Mouse (Mus musculus) embryo, embryonic 11.5 days (tissue): Measurements from ENCODE around the gene Asnsd1.
A peak's percentile ranks its signal among the peaks of the same experiment; 100 is the strongest.
"Not testable (repeated sequence)": the region's sequence is repeated elsewhere in the genome, so short reads cannot be mapped to it uniquely, and the experiment has no call there.

Experiments
- DNase-seq: peaks from one replicate; pipeline ENCODE4 v3.0.0-alpha.2; 2012; ENCODE audit warnings: low read depth, low spot score

Asnsd1 gene

DNA sequence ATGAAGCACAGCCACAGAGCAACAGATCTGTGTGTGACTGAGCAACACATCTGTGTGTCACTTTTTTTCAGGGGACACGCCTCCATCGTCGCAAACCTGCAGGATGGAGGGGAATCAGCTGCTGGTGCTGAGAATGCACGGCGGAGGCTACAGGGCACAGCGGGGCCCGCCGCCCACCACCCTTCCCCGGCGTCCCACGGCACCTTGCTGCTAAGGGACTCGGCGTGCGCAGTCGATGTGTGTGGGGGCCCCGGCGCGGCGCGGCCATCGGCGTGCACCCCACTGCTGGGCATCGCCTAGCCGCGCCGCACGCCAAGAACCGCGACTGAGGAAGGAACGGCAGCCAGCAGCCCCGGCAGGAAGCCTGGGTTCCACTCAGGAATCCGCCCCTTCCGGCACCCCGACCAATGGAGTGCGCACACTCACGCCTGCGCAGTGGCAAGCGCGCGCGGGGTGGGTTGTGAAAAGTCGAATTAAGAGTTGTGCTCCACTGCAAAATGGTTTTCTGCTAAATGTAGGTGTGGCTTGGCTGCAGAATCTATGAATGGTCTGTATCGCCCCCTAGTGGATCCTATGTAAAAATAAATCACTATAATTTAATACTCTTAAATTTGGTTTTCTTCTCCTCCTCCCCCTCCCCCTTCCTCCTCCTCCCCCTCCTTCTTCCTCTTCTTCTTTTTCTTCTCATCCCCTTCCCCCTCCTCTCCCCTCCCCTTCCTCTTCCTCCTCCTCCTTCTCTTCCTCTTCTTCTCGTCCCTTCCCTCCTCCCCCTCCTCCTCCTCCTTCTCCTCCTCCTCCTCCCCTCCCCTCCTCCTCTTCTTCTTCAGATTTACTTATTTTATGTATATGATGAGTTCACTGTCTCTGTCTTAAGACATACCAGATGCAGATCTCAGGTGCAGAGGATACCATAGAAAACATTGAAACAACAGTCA is at the start of gene Asnsd1, which contains the start of the genes Asdurf and Gm28551:
Asnsd1 (minus strand) TSS at position 426 of the 935 bp plus-strand sequence.
Asdurf (minus strand) TSS at position 293 of the 935 bp plus-strand sequence.
Gm28551 (minus strand) TSS at position 341 of the 935 bp plus-strand sequence.
- DNase-seq = peak; percentile 91

DNA sequence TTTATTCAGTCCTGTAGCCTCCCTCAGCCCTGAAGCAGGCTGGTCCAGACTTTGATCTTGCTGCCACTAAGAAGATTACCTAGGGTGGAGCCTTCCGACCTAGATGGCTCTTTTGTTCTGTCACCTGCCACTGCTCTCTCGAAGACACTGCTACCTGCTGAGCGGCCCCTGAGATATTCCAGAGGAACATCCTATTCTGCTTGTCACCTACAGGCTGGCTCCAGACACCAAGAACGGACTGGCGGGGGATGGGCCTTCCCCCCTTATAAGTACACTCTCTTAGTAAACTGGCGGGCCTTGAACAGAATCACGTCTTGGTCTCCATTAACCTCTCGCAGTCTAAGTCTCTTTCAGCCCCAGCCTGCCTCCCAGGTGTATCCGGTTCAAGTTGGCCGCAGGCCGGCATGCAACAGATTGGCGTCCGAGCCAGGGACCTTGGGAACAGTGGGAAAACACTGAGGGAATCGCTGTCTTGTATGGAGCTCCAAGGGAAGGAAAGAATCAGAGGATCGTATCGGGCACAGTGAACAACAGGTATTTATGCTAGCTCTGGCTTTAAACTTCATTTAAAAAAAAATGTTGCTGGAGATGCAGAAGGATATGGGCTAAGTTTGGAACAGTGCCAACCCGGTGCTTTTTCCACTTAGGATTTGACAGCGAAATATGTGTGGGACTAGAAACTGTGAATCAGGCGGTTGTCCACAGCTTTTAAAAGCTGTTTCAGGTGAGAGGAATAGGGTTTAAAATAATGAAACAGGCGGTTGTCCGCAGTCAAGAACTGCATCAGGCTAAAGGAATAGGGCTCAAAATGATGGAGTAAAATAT is 41.6 kb upstream of the Asnsd1 start:
- not testable (repeated sequence) for DNase-seq

DNA sequence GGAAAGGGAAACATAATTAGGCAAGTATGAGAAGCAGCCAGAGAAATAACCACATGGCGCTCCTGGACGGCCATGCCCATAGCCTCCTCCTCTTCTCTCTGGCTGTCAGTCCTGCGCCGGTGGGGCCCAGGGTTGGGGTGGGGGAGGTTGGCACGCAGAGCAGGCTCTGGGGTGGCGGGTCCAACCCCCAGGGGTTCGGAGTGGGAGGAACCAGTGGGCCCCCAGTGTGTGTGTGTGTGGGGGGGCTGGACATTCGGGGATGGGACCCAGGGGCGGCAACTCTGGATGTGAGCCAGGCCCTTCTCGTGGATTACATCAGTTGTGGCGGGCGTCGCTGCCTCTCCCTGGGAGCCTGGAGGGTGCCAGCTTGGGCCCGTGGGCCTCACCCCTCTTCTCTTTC is 36.2 kb upstream of the Asnsd1 start:
- DNase-seq = no peak

DNA sequence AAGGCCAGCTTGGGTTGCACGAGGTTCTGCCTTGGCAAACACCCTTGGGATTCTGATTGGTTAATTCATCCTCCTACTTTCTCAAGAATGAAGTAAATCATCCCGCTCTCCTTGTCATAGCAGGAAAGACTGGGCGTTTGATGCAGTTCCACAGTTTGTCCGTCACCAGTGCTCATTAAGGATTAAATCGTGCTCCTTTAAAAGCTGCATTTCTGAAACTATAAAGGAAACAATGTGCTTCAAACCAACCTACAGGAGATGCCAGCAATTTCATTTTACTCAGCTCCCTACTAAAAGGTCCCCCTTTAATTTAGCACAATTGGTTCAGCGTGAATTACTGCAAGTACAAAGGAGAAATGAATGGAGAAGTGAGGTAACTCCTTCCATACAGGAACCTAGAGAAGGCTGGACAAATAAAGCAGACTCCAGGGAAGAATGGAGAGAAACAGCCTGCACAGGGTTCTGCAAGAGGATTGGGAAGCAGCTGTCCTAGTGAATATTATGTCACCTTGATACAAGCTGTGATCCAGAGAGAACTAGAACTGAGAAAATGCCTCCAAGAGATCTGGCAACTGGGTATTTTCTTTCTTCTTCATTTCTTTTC is 31.6 kb upstream of the Asnsd1 start:
- no peak for DNase-seq

DNA sequence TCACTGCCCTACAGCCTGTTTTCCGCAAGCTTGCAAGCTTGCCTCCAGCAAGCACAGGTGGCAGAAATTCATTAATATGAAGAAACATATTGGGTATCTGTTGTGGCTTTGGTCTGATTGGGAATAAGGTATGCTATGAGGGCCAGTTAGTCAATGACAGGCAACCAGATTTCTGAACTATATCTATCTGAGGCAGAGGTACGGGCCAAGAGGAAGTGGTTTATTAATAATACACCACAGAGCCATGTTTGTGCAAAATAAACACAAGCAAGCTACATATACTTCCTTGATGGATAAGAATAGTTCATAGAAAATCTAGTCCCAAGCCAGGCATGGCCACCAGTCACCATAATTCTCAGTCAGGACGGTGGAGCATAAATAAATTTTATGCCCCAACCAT is 25.2 kb upstream of the Asnsd1 start:
- DNase-seq = no peak

DNA sequence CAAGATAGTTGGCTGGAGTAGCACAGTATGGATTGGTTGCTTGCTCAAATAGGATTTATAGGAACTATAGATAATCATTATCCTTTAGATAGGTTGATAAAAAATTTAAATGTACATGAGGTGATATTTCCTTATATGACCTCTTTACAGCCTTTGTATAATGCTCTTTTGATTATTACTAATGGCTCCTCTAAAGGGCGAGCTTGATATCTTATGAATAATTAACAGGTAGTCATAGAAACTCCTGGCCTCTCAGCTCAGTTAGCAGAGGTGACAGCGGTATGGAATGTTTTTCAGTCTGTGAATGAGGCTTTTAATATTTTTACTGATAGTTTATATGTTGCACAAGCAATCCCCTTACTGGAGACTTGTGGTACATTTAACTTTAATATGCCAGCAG is 23.4 kb upstream of the Asnsd1 start:
- not testable (repeated sequence) for DNase-seq

DNA sequence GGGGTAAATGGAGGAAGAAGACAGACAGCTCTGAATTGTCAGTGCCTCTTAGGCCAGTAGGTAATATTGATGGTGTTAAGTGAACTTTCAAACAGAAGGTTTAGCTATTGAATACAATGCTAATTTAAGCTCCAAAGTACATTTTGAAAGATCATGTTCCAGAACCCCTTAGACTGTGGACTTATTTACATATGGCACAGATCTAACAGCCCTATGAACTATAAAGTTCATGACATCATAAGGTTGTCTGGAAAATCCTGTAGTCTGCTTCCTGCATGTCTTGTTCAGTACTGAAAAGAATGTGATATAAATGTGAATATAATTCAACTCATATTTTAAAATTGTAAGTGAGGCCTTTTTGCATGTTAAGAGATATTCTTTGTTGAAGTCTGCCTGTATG is 6.4 kb upstream of the Asnsd1 start:
- no peak for DNase-seq

DNA sequence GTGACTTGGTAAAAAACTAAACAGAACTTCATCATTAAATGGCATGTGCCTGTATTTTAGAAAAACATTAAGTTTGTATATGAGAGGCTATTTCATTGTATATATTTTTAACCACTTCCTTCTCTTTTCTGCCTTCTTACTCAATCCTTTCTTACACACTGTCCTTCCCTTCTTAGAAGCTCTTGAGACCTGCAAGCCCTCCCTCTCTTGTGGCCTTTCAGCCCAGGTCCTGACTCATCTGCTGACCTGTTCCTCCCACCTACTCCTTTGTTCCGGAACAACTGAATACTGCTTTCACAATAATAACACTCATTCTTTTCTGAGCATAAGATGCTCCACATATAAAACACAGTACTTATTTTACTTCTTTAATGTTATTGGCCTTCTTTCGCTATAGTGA is 11.5 kb downstream of the Asnsd1 start:
- no peak for DNase-seq

DNA sequence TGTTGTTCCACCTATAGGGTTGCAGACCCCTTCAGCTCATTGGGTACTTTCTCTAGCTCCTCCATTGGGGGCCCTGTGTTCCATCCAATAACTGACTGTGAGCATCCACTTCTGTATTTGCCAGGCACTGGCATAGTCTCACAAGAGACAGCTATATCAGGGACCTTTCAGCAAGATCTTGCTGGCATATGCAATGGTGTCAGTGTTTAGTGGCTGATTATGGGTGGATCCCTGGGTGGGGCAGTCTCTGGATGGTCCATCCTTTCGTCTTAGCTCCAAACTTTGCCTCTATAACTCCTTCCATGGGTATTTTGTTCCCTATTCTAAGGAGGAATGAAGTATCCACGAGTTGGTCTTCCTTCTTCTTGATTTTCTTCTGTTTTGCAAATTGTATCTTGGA is 15.1 kb downstream of the Asnsd1 start:
- DNase-seq = not testable (repeated sequence)

DNA sequence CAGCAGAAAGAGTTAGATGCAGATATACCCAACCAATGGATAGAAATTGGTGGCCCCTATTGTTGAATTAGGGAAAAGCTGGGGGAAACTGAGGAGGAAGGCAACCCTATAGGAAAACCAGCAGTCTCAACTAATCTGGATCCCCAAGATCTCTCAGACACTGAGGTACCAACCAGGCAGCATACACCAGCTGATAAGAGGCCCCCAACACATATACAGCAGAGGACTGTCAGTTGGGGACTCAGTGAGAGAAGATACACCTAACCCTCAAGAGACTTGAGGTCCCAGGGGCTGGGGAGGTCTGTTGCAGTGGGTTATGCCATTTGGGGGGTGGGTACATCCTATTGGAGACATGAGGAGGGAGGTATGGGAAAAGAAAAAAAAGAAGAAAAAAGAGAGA is 17.1 kb downstream of the Asnsd1 start:
- DNase-seq = no peak

DNA sequence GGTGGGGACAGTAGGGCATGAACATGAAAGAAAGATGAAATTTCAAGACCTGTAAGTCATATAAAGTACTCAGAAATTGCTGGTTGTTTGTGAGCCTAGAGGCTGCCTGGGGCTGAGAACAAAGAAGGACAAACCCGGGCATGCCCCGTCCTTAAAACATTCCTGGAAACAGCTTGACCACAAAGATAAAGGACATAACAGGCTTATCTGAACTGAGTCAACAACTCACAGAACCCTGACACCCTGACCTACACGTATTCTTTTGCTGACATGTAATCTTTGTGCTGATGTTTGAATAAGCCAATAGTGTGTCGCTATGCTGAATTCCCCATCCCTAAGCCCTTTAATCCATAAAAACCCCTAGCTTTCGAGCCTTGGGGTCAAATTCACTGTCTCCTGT is 19.0 kb downstream of the Asnsd1 start:
- DNase-seq = not testable (repeated sequence)

DNA sequence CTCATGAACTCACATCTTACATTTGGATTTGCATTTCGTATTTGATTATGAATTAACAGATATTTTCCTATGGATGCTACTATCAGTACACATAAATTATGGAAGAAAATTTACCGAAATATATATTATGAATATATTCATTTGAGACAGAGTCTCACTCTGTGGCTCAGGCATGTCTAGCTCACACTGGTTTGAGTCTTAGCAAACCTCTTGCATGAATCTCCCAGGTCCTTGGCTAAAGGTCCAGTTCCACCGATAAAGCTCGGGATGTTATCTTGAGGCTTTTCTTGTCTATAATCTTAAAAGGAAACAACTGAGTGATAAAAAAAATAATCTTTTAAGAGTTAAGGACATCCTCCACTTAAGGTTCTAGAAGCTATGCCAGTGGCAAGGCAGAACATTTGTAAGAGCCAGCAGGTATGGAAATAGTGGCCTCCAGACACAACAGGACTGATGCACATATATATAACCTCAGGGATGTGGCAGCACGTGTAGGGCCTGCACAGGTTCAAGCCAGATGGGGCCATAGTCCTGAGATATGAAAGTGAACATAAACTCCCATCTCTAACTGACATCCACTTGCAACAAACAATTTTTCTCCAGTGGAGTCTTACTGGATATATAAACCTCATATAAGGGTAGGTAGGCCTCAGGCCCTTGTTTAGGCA is 27.6 kb downstream of the Asnsd1 start:
- DNase-seq = no peak

DNA sequence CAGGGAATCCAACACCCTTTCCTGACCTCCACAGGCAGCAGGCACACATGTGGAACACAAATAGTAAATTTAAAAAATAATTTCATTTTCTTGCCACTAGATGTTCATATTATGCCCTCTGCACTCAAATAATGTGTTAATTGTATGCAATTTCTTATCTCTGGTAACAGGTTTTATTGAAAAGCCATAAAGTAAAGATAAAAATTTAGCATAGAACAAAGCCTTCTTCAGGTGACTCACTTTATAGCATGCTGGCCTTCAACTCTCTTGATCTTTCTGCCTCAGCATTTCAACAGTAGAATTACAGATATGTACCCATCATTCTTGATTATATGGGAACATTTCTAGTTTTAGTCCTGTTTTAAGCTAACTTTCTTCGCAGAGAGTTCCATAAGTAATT is 28.3 kb downstream of the Asnsd1 start:
- no peak for DNase-seq

DNA sequence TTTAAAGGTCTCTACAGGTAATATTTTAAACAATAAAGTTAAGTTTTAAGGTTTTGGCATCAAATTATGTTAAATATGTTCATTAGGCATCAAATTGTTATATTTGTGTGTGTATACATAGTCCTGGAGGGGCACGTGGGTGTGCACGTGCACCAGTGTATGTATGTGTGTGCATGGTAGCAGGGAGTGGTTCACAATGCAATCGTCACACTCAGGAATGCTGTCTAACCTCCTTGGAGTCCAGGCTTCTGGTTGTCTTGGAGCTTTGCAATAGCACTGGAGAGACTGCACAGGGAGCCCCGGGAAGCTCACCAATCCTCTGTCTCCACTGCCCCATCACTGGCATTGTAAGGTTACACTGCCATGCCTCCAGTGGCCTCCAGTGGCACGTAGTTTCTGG is 29.3 kb downstream of the Asnsd1 start:
- DNase-seq = no peak

DNA sequence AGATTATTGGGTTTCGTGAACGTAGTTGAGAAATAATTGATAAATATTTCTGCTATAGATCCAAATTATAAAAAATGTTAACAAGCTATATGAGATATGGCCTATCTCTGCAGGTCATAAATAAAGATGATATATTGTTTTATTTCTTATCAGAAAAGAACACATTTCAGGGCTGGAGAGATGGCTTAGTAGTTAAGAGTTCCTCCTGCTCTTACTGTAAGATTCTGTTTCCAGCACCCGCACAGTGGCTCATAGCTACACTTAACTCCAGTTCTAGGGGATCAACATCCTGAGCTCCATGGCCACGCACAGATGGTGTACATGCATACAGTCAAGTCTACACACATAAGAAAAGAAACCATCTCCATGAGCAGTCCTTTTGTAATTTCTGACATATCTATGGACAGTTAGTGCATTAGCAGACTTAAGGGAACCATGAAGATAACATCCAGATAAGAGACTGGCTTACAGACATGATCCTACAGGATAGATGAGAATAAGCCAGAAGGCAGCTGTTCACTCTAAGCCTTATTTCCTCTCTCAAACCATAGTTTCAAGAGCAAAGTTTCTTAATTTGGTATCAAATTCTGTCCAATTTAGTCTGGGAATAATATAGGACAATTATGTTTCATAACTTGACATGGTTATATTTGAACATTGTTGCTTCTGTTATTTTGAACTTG is 30.7 kb downstream of the Asnsd1 start:
- no peak for DNase-seq

DNA sequence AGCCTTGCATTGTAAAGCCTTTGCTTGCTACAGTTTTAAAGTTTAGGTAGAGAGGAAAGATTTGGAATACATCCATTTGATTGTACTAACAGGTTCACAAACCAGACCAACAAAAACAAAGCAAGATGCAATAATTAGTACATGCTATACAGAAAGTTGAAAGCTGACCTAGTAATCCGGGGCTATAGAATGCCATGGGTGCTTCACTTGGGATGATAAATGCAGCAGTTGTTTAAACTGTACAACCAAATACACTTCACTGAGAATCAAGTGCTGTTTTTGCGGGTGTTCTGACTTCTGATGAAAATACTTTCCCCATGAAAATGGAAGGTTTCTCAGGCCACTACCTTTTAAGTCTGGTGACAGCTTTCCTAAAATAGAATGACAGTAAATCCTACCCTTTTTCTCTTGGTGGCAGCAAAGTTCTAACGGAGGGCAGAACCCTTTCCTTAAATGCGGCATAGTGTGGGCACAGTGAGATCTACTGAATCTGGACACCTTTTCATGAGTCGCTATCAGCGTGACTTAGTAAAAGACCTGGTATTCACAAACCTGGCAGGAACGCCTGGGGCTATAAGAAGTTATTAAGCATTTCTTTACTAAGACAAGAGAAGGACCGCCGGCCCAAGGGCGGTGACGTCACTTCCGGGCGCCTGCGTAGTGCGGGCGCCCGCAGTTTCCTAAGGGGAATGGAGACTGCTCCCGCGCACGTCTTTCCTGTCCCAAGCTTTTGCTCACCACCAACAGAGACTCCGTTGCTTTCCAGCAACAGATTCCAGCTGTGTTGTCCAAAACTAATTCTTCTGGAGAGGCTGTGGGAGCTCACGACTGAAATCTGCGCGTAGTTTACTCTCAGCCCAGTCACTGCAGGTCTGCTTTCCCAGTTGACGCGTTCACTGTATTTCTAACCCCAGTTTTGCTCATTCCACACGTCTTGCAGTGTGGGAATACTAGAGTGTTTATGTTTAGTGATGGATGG is 39.3 kb downstream of the Asnsd1 start, which contains the start of gene Osgepl1:
Osgepl1 (plus strand) TSS at position 636 of the 979 bp plus-strand sequence.
- peak; percentile 79 for DNase-seq

DNA sequence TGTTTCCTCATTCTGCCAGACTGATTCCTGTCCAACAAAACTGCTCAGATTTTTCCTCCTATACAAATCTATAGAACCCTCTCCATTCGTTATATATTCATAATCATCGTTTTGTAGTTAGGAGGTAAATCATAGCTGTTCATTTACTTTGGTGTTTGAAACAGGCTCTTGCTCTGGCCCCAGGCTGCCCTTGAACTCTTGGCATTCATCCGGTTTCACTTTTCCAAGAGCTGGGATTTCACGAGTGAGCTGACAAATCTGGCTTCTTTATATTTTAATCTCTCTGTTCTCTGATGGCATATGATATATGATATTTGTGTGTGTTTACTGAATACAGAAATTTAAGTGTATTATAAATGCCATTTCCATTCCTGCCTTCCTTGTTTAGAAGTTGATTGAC is 52.0 kb downstream of the Asnsd1 start:
- no peak for DNase-seq

DNA sequence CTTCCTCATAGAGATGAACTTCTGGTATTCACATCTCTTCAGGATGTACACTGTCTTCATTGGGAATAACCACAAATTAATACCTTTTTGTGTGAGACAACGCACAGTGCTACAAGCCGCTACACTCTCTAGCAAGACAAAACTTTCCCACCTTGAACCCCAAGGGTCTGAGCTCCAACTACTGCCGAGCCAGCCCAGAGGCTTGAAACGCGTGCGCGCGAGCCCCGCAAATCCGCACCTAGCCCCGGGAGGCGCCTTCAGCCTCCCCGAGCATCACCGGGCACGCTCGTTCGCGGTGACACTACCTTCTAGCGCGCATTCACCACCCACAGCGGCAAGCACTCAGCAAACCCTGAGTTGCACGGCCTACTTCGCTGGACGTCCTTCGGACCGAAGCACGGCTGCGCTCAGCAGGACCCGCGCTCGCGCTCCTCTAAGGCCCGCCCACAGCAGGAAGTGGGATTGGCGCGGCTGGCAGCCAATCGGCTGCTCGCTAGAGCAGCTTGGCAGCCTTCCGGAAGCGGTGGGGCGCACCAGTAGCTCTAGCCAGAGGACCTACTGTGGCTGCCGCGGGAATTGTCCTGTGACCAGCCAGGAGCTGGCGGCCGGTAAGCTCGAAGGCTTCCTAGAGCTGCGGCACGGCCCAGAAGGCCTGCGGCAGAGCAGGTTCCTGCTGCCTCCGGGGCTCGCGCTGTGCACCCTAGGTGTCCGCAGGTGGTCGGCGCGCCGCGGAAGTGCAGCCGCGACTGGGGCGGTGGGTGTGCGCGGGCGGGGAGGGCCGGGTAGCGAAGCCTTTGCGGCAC is 55.8 kb downstream of the Asnsd1 start, which contains the start of the genes Pms1, Ormdl1 and Gm28778:
Pms1 (minus strand) TSS at position 438 of the 803 bp plus-strand sequence.
Ormdl1 (plus strand) TSS at position 515 of the 803 bp plus-strand sequence.
Gm28778 (plus strand) TSS at position 531 of the 803 bp plus-strand sequence.
- peak; percentile 90 for DNase-seq
